Mouse (Mus musculus): Measurements from ENCODE around the gene Ppp2r5c. TPM values are rescaled to one million over a fixed set of nuclear protein-coding genes. Genes with fewer than 3 reads are reported as not detected.

Gene Ppp2r5c
- total RNA-seq, 2 experiments from 2014 or later: 61.1 to 68.9 TPM

DNA sequence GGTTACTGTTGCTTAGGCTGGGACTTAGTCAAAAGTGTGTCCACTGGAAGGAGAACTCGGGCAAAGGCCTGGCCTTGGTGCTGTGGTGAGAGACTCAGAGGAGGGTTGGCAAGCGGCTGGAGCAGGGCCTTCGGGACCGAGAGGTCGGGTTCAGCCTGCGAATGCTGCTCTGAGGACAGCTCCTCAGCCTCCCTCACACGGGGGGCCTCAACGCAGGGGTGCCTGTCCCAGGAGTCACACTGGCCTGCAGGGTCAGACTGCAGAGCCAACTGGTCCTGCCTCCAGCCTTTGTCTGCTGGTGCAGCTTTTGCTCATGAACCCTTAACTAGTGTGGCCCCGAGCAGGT is 57.2 kb downstream of the Ppp2r5c start:
- intact Hi-C loops (cut with DNase I): no loop called here
- no peak for DNase-seq

DNA sequence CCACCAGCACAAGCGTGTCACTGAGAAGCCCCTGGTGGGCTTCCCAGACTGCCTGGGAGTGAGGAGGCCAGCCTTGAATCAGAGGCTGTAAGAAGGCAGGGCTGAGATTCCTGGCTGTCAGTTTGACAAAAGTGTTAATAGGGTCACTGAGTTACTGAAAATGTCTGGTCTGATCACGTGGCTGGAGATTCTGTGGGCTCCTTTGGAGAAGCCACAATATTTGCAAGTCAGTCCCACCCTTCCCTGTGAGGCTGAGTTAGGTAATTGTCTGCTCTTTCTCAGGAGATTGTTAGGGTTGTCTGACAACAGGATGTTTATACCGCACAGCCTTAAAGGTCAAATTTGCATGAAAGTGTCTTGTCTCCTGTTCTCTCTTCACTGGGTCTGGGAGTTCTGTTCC is 57.9 kb downstream of the Ppp2r5c start:
- no peak for DNase-seq
- intact Hi-C loops (cut with DNase I): no loop called here

DNA sequence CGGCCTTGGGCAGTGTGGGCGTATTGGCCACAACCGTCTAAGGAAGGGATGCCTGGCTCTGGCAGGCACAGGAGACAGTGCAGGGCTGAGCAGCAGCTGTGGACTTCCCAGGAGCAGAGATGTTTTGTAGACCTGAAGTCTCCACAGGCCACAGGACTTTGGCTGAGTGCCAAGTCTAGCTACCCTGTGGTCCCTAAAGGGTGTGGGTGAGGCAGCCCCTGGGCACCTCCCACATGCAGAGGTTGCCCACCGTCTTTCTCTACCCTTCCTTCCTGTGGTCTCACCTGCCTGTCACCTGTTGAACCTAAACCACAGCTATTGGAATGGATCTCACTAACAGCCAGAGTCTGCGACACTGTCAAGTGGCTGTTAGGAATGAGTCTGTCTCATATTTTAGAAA is 59.1 kb downstream of the Ppp2r5c start:
- intact Hi-C loops (cut with DNase I): no loop called here
- no peak for DNase-seq

DNA sequence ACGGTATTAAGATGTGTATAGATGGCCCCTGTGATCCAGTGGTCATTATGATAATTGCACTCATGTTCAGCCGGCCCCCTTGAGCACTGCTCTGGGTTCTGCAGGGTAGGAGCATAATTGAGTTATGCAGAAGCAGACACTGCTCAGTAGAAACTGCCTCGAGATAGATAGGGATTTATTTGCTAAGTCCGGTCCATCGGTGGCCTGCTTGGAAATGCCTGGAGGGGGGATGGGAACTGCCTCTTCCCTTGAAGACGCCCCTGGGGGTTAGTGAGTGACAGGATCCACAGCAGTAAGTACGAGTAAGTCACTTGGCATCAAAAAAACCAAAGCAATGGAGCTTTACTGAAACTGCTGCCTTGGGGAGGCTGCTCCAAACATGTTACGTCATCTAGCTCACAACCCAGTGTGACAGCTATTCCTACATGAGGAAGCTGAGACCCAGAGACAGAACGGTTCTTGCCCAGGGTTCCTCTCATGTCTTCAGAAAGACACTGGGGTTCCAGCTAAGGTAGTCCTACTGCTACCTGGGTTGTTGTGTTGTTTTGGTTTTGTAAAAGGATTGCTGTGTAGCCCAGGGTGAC is 60.9 kb downstream of the Ppp2r5c start:
- DNase-seq: no peak
- intact Hi-C loops (cut with DNase I): no loop called here

DNA sequence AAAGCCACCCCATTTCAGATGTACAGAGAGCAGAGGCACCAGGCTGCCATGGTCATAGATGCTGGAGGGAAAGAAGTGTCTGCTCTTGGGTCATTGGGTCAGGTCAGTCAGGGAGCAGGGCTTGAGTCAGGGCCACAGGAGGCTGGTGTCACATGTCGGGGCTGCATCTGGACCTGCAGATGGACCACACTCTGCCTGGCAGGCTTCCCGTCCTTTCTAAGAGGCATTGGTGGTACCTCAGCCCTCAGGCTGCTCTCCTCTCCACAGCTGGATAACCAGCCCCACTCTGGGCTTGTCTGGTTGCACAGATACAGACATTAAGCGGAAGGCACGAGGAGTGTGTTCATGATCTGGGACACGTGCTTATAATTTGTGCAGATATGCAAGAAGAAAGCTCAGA is 61.8 kb downstream of the Ppp2r5c start:
- DNase-seq: no peak
- intact Hi-C loops (cut with DNase I): no loop called here

DNA sequence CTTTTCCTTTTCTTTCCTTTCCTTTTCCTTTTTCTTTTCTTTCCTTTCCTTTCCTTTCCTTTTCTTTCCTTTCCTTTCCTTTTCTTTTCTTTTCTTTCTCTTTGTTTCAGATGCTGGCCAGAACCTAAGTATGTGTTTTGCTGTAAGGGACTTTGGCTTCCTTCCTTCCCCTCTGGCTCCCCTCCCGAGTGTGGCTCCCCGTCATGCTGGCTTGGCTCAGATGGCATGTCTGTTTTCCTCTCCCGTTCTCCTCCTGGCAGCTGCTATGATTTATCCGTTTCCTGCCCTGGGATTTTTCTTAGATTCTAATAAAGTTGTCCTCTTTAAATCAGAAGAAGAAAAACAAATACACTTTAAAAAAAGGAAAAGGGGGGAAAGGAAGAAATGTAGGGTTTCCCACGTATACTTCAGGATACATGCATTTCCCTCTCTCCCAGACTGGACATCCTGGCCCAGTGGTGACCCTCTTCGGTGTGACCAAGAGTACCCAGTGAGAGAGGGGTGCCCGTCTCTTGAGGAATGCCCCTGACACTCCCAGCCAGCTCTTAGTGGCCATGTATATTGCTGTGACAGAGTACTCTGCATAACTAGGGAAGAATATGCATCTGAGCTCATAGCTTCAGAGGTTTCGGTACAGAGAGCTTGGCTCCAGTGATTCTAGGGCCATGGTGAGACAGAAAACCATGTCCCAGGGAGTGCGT is 63.4 kb downstream of the Ppp2r5c start:
- intact Hi-C loops (cut with DNase I): no loop called here

DNA sequence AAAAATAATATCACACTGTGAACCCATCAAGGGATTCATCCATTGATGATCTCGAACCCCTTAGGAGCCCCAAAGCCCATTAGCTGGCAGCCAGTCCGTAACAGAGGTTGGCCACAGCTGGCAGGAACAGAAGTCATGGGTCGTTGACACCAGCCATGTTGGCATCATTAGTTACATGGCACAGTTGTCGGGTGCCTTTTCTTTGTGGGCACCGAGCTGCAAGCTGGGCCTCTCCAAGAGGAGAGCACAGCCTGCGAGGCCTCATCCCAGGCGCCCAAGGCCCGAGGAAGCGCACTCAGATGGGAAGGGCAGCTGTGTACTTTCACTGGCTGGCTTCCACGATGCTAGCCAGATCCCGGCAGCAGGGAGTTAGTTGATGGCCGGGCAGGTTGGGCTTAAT is 64.3 kb downstream of the Ppp2r5c start:
- no peak for DNase-seq

More for the DNA sequence above, 63.4 kb downstream of the Ppp2r5c start:
- peak; percentile 62 to 75 for DNase-seq

DNA sequence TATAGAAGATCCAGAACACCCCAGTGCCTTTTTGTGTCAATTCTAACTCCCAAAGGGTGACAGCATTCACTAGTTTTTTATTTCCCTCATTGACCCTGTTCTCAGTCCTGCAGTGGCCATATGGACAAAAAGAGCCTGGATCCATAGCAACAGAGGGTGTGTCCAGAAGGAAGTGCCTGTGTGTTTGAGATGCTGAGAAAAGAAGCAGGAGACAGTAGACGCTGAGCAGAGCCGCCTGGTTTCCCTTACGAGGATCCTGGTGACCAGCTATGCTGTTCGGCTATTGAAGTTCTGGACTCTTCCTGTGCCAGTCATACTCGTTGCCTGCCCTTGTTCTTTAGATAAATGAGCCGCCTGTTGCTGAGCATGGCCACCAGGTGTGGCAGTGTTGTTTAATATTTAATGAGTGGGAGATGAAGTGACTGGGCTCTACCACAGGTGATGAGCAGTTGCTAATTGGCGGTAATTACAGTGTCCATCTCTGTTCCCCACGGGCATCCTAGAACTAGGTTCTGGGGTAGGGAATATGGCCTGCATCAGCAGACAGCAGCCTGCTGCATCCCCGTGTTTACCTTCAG is 65.0 kb downstream of the Ppp2r5c start:
- intact Hi-C loops (cut with DNase I): no loop called here
- no peak for DNase-seq

More for the DNA sequence above, 64.3 kb downstream of the Ppp2r5c start:
- intact Hi-C loops (cut with DNase I): no loop called here

DNA sequence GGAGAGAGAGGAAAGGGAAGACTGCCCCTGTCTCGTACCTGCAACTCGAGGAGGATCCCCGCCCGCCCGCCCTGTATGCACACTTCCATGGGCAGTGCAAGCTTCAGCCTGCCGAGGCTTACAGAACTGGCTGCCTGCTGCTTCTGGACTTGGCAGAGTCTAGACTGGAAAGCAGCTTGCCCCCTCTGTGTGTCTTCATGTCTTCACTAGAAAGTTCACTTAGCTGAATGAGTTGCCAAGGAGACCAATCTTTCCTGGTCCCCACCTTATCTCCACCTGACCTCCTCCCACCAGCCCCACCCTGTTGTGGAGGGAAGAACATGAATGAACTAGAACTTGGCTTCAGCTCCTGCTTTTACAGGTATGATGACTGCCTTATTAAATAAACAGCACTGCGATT is 66.0 kb downstream of the Ppp2r5c start:
- intact Hi-C loops (cut with DNase I): no loop called here
- DNase-seq: no peak

DNA sequence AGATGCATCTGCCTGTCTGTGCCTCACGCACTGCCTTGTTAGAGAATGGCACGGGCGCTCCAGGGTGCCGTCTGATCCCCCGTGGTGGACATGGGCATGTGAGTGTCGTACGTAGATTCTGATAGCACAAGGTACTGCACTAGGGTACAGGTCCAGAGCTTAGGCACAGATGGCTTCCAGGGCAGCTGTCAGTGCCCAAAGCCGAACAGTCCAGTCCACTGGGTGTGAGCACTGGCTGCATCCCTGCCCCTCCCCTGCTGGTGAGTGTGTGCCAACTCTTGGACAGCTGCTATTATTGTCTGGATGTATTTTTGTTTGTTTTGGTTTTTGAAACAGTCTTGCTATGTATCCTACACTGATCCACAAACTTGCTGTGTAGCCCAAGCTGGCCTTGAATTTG is 68.8 kb downstream of the Ppp2r5c start:
- no peak for DNase-seq
- intact Hi-C loops (cut with DNase I): no loop called here

DNA sequence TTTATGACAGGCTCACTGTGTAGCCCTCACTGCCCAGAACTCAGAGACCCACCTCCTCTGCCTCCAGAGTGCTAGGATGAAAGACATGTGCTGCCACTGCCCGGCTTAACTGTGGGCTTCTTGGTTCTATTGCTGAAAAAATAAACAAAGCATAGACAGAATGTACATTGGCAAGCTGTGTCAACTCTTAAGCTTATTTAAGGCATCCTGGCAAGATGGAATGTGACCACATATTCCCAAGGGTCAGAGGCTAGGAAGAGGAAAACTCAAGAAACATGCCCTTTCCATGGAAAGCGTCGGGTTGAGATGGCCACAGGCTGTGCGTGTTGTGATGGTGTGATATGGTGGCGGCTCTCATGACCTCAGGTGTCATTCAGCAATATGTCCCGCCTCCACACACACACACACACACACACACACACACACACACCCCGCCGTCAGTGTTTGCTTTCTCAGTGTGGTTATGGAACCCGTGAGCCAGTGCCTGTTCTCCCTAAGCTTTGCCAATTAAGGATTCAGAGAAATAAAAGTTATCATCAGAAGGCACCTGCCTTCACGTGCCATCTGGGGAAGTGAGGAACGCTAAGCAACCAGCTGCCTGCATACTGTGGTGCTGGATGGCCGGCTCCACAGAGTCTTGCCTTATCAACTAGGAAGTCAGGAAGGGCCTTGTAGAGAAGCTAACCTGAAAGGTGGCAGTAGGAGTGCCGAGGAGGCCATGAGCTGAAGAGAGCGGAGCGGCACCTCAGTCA is 73.5 kb downstream of the Ppp2r5c start:
- DNase-seq: no peak
- intact Hi-C loops (cut with DNase I): no loop called here

DNA sequence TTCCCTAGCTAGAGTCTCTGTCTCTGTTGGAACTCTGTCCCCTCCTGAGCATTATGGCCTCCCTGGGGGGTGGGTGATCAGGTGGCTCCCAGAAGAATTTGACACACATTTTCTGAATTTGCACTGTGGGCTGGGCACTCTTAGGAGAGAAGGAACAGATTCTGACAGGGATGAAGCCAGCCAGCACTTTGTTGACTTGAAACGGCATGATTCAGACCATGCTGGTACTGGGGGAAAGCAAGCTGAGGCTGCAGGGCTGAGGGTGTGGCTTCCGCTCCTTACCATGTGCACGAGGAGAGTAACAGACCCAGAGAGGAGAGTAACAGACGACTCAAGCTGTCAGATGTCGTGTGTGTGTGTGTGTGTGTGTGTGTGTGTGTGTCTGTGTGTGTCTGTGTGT is 76.6 kb downstream of the Ppp2r5c start:
- intact Hi-C loops (cut with DNase I): no loop called here
- DNase-seq: no peak

DNA sequence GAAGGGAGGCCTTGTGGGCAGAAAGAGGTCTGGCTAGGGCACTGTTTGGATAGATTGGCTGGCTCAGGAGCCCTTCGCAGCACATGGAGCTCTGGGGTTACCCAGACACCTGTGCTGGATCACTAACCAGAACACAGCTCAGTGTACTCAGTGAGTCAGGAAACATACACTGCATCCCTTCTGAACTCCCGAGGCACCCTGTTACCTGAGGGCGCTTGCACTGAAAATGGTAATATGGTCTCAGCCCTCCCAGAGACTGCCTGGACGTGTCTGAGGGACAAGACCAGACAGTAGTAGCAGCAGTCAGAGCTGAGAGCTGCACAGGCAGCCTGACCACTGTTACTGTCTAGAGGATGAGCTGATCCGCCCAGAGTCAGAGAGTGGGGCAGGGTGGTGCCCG is 85.8 kb downstream of the Ppp2r5c start:
- DNase-seq: no peak
- intact Hi-C loops (cut with DNase I): no loop called here

DNA sequence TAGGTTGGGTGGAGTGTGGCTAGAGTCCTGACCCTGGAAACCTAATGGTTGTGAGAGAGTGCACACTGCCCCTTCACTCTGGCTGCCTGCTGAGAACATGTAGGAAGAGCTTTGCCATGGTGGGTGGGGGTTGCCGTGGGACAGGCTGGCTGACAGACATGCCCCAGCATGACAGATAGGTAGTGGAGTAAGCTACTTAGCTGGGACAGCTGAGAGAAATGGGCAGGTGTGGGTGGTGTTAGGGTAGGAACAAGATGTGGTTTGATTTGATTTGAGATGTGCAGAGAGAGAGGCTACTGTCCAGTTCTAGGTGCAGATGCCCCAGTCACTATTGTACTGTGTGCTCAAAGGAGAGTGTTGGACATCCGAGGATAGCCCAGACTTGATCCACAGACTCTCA is 86.2 kb downstream of the Ppp2r5c start:
- intact Hi-C loops (cut with DNase I): no loop called here
- no peak for DNase-seq

DNA sequence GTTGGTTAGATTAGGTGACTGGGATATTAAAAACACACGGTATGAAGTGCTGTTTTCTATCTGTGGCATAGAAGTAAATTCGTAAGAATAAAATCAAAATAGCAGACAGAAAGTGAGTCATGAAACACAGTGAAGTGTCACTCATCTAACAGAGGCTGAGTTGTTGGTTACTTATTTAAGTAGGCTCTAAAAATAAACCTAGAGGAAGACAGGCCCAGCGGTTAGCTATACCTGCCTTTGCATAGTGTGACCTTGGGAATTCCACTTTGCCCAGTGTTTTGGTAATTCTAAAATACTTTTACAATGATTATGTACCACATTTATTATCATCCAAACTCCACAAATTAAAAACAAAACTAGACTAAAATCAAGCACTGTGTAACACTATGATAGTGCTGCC is 86.9 kb downstream of the Ppp2r5c start:
- intact Hi-C loops (cut with DNase I): no loop called here
- no peak for DNase-seq

DNA sequence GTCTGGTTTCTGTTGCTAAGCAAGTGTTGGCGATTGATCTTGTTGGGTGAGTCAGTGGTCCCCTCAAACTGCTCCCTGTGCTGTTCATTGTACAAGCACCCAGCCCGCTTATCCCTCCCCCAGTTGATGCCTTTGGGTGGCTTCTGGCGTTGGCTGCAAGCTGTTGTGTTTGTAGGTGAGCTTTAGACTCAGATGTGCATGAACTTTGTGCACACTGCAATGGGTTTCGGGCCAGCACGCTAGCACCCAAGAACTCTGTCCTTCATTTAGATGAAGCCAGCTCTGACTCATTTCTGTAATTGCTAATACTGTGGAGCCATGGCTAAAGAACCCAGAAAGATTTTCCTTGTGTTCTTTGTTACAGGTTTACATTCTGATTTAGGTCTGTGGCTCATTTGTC is 88.4 kb downstream of the Ppp2r5c start:
- intact Hi-C loops (cut with DNase I): loop anchor here (5.0 kb wide), 1 partner anchor 38 kb away; no protein-coding TSS in a partner anchor
- DNase-seq: no peak

DNA sequence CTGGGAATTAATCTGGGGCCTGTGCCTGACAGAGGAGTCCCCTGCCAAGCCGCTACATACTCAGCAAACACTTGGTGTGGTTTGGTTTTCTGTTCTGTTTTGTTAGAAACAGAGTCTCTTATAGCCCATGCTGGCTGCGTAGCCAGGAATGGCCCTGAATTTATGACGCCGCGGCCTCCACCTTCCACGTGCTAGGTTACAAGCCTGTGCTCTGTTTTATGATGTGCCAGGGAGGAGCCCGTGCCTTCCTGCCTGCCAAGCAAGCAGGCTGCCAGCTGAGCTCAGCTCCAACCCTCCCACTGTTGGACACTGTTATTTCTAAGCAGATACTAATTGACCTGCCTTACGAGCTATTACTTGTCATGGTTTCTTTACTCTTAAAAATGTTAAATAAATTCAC is 90.8 kb downstream of the Ppp2r5c start:
- intact Hi-C loops (cut with DNase I): loop anchor here (5.0 kb wide), 1 partner anchor 40 kb away; no protein-coding TSS in a partner anchor
- DNase-seq: peak in 1 of 2 experiments; percentile 31

DNA sequence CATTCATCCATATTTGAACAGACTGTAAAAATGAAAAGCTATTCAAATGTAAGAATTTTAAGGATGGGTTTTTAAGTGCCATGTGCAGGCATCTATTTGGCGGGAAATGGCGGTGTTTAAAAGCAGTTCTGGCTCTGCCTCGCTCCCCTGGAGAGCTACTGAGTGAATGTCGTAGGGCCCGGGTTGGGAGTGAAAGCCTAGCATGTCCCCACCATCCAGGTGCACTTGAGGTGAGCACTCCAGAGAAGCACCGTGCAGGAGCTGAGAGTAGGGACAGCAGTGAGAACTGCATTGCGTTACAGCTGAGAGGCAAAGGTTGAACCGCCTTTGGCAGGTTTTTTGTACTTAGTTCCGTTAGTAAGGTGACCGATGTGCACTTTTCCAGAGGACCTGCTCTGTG is 92.4 kb downstream of the Ppp2r5c start:
- intact Hi-C loops (cut with DNase I): loop anchor here (5.0 kb wide), 1 partner anchor 42 kb away; no protein-coding TSS in a partner anchor
- DNase-seq: no peak

DNA sequence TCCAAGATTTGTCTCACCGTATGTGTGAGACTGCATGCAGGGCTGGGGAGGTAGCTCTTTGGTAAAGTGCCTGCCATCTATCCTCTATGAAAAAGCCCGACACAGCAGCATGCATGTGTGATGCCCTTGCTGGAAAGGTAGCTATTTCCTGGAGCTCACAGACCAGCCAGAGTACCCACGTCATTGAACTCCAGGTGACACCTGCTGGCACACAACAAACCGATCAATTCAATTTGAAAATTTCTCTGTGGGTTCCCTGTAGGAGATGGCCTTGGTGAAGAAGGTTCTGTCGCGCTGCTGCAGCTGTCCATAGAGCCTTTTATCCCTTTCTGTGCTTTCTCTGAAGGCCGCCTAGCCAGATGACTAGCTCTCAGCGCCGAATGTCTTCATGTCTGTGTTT is 92.9 kb downstream of the Ppp2r5c start:
- intact Hi-C loops (cut with DNase I): loop anchor here (5.0 kb wide), 1 partner anchor 42 kb away; no protein-coding TSS in a partner anchor
- DNase-seq: no peak

DNA sequence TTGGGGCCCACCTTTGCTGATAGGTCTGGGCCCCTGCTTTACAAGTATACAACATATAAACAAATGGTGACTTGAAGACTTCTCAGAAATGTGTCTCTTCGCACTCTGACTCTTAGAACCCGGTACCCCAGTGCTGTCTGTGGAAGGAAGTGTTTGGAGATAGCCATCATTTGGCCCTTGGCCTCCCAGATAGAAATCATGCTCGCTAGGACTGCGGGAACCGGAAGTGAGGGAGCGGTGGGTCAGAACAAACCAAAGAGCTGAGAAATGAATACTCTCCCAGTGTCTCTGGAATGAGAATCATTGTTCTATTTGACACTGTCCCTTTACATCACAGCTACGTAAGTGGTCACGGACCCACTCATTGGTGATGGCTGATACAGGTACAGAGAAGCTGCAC is 93.4 kb downstream of the Ppp2r5c start:
- no peak for DNase-seq
- intact Hi-C loops (cut with DNase I): no loop called here

DNA sequence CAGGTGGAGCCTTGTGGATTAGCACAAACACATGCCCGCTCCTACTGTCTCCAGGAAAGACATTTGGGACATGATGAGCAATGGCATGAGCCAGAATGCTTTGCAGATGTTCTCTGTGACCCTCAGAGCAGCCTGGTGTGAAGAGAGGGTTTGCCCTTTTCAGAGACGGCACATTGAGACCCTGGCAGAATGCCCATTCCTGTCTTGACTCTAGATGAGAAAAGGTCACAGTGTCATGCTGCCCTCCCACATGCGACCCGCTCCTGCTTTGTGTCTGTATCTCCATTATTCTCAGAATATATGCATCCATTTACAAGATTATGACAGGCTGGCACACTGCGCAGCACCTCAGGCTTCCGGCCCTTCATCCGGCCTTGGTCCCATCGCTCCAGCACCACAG is 94.1 kb downstream of the Ppp2r5c start:
- no peak for DNase-seq
- intact Hi-C loops (cut with DNase I): no loop called here
